Comparison of ENCODE assay signal across 12 mouse cellular contexts in genomic region chr7:113141846-113142683, GRCm38 (mm10).
A peak's percentile ranks its signal among the peaks of the same experiment; 100 is the strongest.
DNase-seq lines count a peak whose midpoint lies in the region; TF ChIP-seq lines count a peak whose summit lies in the region.
"Had no signal": no experiment of that assay in that cellular context is flagged by ENCODE, and none has a peak within 500 bp of the region (broad histone marks: within the 10 kb centered on the region; RNA-seq: fewer than 3 reads in every experiment).

No protein-coding gene starts in this region.

- DNase-seq in retina, embryonic 14.5 days (ENCODE audit: low spot score), result peak; percentile 35
- DNase-seq in retina, postnatal 1 day, result no peak
- peak; percentile 60 for DNase-seq in embryo, embryonic 10.5 days (ENCODE audit: low spot score)
- DNase-seq in midbrain, embryonic 10.5 days (ENCODE audit: low spot score), result peak; percentile 27
- no peak for DNase-seq in ovary, postnatal 36 days (ENCODE audit: low spot score)
- DNase-seq in heart, postnatal 25 days (ENCODE audit: low spot score), result no peak
- DNase-seq: cerebellum, postnatal 10 days; lung, adult 18-20 months; thymus, postnatal 4 days had no signal

- no peak for TF ChIP-seq CTCF in olfactory bulb, adult 2 months (IDR thresholded peaks at IDR 0.05; ENCODE audit: insufficient read depth, low read depth, low read length)

- 39% methylated on average over 10 of the region's 10 CpGs for WGBS in midbrain, embryonic 10.5 days
- WGBS in olfactory bulb, adult 2 months, result 24% methylated on average over 10 of the region's 10 CpGs

- no peak for TF ChIP-seq POLR2A in olfactory bulb, adult 2 months (IDR thresholded peaks at IDR 0.05; ENCODE audit: insufficient read depth, low read depth, low read length)

- H3K4me3 ChIP-seq in midbrain, embryonic 10.5 days, result no peak overlapping the region
- no peak overlapping the region; the same call in 1 of the 2 replicates for H3K4me3 ChIP-seq in olfactory bulb, adult 2 months (ENCODE audit: insufficient read depth, low read depth, low read length)
- H3K4me3 ChIP-seq: hindbrain, embryonic 15.5 days; limb, embryonic 12.5 days had no signal

- H3K27ac ChIP-seq in midbrain, embryonic 10.5 days (replicated peaks), result peak overlapping the region; percentile 23; the same call in 1 of the 2 replicates
- H3K27ac ChIP-seq in olfactory bulb, adult 2 months (ENCODE audit: insufficient read depth, low read depth, low read length), result peak overlapping the region; percentile 66
- H3K27ac ChIP-seq: hindbrain, embryonic 15.5 days; limb, embryonic 12.5 days had no signal

- peaks cover 35% of the 10 kb centered on the region for H3K27me3 ChIP-seq in midbrain, embryonic 10.5 days (ENCODE audit: low read depth, poor library complexity, severe bottlenecking)
- H3K27me3 ChIP-seq: hindbrain, embryonic 15.5 days had no signal

- H3K9me3 ChIP-seq in midbrain, embryonic 10.5 days (replicated peaks), result no peaks in the 10 kb centered on the region
- H3K9me3 ChIP-seq: hindbrain, embryonic 15.5 days; limb, embryonic 12.5 days had no signal

- peaks cover 20% of the 10 kb centered on the region for H3K4me1 ChIP-seq in midbrain, embryonic 10.5 days
- H3K4me1 ChIP-seq in olfactory bulb, adult 2 months (ENCODE audit: control insufficient read depth, insufficient read depth, low read length), result peaks cover 17% of the 10 kb centered on the region

- intact Hi-C loops in heart, postnatal 25 days (cut with DNase I), result loop anchor here (2.0 kb wide), 1 partner anchor 113 kb away; no protein-coding TSS in a partner anchor

- no peaks in the 10 kb centered on the region for H3K36me3 ChIP-seq in midbrain, embryonic 10.5 days
- H3K36me3 ChIP-seq: hindbrain, embryonic 15.5 days; limb, embryonic 12.5 days had no signal

Comparison
In these comparisons a context has a peak if more than half of its experiments do, and no peak if none do; other contexts are left out.
1. DNase-seq: peak in retina, embryonic 14.5 days (single experiment), embryo, embryonic 10.5 days (single experiment) and midbrain, embryonic 10.5 days (single experiment); none in retina, postnatal 1 day (single experiment), ovary, postnatal 36 days (single experiment) and heart, postnatal 25 days (single experiment).